Mouse (Mus musculus) lung, postnatal 10 days (tissue): ENCODE measurements around the gene Afap1.

Experiments
- DNase-seq: peaks from one replicate; pipeline ENCODE4 v3.0.0; 2021

Afap1 gene

GRCm38 (mm10) chr5:35938249-35939223 lies 45.4 kb downstream of the Afap1 start:
- peak; percentile 55 for DNase-seq

- no peak for DNase-seq
Measured at GRCm38 (mm10) chr5:35939958-35940357, 46.8 kb downstream of the Afap1 start.

- peak; percentile 78 for DNase-seq
Measured at GRCm38 (mm10) chr5:35943541-35943940, 50.4 kb downstream of the Afap1 start.

GRCm38 (mm10) chr5:35946841-35947240 lies 53.7 kb downstream of the Afap1 start:
- no peak for DNase-seq

- DNase-seq, result no peak
Measured at GRCm38 (mm10) chr5:35947427-35947826, 54.3 kb downstream of the Afap1 start.

- peak; percentile 70 for DNase-seq
Measured at GRCm38 (mm10) chr5:35948225-35948975, 55.3 kb downstream of the Afap1 start.

GRCm38 (mm10) chr5:35949061-35949460 lies 55.9 kb downstream of the Afap1 start:
- DNase-seq, result no peak

GRCm38 (mm10) chr5:35950504-35950903 lies 57.4 kb downstream of the Afap1 start:
- DNase-seq, result no peak

- DNase-seq, result peak; percentile 41
Measured at GRCm38 (mm10) chr5:35954055-35954718, 61.1 kb downstream of the Afap1 start.

- no peak for DNase-seq
Measured at GRCm38 (mm10) chr5:35956268-35956667, 63.1 kb downstream of the Afap1 start.

- peak; percentile 47 for DNase-seq
Measured at GRCm38 (mm10) chr5:35958681-35959080, 65.6 kb downstream of the Afap1 start.

GRCm38 (mm10) chr5:35960168-35960567 lies 67.0 kb downstream of the Afap1 start:
- DNase-seq, result no peak

GRCm38 (mm10) chr5:35961271-35961670 lies 68.2 kb downstream of the Afap1 start:
- DNase-seq, result no peak

GRCm38 (mm10) chr5:35963635-35964034 lies 70.5 kb downstream of the Afap1 start:
- DNase-seq, result no peak

- DNase-seq, result no peak
Measured at GRCm38 (mm10) chr5:35965036-35965435, 71.9 kb downstream of the Afap1 start.

- no peak for DNase-seq
Measured at GRCm38 (mm10) chr5:35969857-35970256, 76.7 kb downstream of the Afap1 start.

- DNase-seq, result peak; percentile 79
Measured at GRCm38 (mm10) chr5:35970380-35971105, 77.4 kb downstream of the Afap1 start.

- DNase-seq, result peak; percentile 78
Measured at GRCm38 (mm10) chr5:35971841-35972578, 78.9 kb downstream of the Afap1 start.

GRCm38 (mm10) chr5:35972739-35973138 lies 79.6 kb downstream of the Afap1 start:
- no peak for DNase-seq

- peak; percentile 95 for DNase-seq
Measured at GRCm38 (mm10) chr5:35973800-35974199, 80.7 kb downstream of the Afap1 start.

- no peak for DNase-seq
Measured at GRCm38 (mm10) chr5:35974265-35974664, 81.1 kb downstream of the Afap1 start.

GRCm38 (mm10) chr5:35975681-35976080 lies 82.6 kb downstream of the Afap1 start:
- peak; percentile 82 for DNase-seq
